Mouse (Mus musculus) olfactory bulb, adult 2 months (tissue): ENCODE measurements around the gene Csnk1g1.

Source experiments
- CTCF ChIP-seq: fragments of 200-500 bp; IDR thresholded peaks from 2 replicates; pipeline ENCODE4 v1.5.1; 2012; ENCODE audit warnings: low read depth, mild to moderate bottlenecking, low read length, moderate library complexity; ENCODE audit not compliant: insufficient read depth
- POLR2A ChIP-seq: fragments of 200-500 bp; IDR thresholded peaks from 2 replicates; pipeline ENCODE4 v1.6.1; 2012; ENCODE audit warnings: mild to moderate bottlenecking, low read depth, low read length, moderate library complexity; ENCODE audit not compliant: insufficient read depth

DNA sequence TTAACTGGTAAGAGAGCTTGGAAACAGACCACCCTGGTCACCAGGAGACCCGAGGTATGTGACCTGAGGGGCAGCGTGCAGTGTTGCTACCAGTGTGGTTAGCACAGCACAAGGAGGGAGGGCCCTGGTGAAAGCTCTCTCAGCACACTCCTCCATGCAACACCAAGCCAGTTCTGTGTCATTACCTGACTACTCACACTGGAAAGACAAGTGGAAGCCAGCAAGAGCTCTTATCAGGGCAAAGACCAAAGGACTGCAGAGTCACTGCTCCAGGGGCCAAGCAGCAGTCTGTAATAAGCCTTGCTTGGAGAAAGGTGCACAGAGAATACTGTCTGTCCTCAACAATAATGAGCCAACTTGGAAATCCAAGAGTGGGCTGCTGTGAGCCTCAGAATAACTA is 183.9 kb downstream of the Csnk1g1 start:
- TF ChIP-seq CTCF = no peak
- TF ChIP-seq POLR2A = no peak
